Mouse (Mus musculus) layer of hippocampus, adult 2 months (tissue): ENCODE results near the gene Cenpv. TPM values are rescaled to one million over a fixed set of nuclear protein-coding genes. Genes with fewer than 3 reads are reported as not detected.

Source experiments
- DNase-seq, 2 experiments: peaks; one replicate each; pipeline ENCODE4 v3.0.0; 2022; ENCODE audit warnings: low spot score in 2 of 2
- H3K27ac ChIP-seq: fragments of 200-600 bp; 2 replicates; pipeline ENCODE4 v1.8.1; 2022
- H3K4me3 ChIP-seq: fragments of 200-600 bp; 2 replicates; pipeline ENCODE4 v1.8.1; 2022; ENCODE audit warnings: mild to moderate bottlenecking
- CTCF ChIP-seq: fragments of 200-600 bp; conservative IDR thresholded peaks from 2 replicates; pipeline ENCODE4 v1.8.1; 2022; ENCODE audit warnings: antibody characterized with exemption, mild to moderate bottlenecking, moderate library complexity
- total RNA-seq, 2 experiments: library from RNA; stranded (reverse); gene quantifications; 2 replicates each; pipeline ENCODE4 v1.2.3; 2021

Cenpv gene
- total RNA-seq, 2 experiments from 2014 or later: 36.3 to 43.2 TPM

- H3K27ac ChIP-seq: peak overlapping the region; percentile 99
- peak; percentile 30 to 38 for DNase-seq
- H3K4me3 ChIP-seq: peak overlapping the region; percentile 72
- no peak for TF ChIP-seq CTCF
Measured at GRCm38 (mm10) chr11:62550227-62550685, 11.2 kb upstream of the Cenpv start.

GRCm38 (mm10) chr11:62549782-62550181 lies 10.7 kb upstream of the Cenpv start:
- H3K4me3 ChIP-seq: peak overlapping the region; percentile 72
- TF ChIP-seq CTCF: 0 out of 2 replicates have a peak, but pooled peaks have one; percentile 4
- H3K27ac ChIP-seq: peak overlapping the region; percentile 99
- peak; percentile 32 to 51 for DNase-seq

- TF ChIP-seq CTCF: no peak
- DNase-seq: no peak
- no peak overlapping the region for H3K4me3 ChIP-seq
- no peak overlapping the region for H3K27ac ChIP-seq
Measured at GRCm38 (mm10) chr11:62543991-62544390, 4.9 kb upstream of the Cenpv start.

- no peak for DNase-seq
- Histone ChIP-seq H3K4me3 (no peak overlapping the region), H3K27ac (no peak overlapping the region)
- no peak for TF ChIP-seq CTCF
Measured at GRCm38 (mm10) chr11:62541581-62541980, 2.5 kb upstream of the Cenpv start.

- TF ChIP-seq CTCF: no peak
- H3K27ac ChIP-seq: no peak overlapping the region
- DNase-seq: no peak
- no peak overlapping the region for H3K4me3 ChIP-seq
Measured at GRCm38 (mm10) chr11:62540969-62541368, 1.9 kb upstream of the Cenpv start.

GRCm38 (mm10) chr11:62540167-62540566 lies 1.1 kb upstream of the Cenpv start:
- Histone ChIP-seq H3K4me3 (no peak overlapping the region), H3K27ac (no peak overlapping the region; the same call in 1 of the 2 replicates)
- no peak for TF ChIP-seq CTCF
- no peak for DNase-seq

GRCm38 (mm10) chr11:62538321-62539088 lies 556 bp downstream of the Cenpv start:
- DNase-seq: no peak
- peak overlapping the region; percentile 93 for H3K27ac ChIP-seq
- no peak for TF ChIP-seq CTCF
- peak overlapping the region; percentile 88 for H3K4me3 ChIP-seq

- no peak for DNase-seq
- TF ChIP-seq CTCF: no peak
- peak overlapping the region; percentile 88 for H3K4me3 ChIP-seq
- no peak overlapping the region for H3K27ac ChIP-seq
Measured at GRCm38 (mm10) chr11:62537590-62537989, 1.5 kb downstream of the Cenpv start.

GRCm38 (mm10) chr11:62537089-62537488 lies 2.0 kb downstream of the Cenpv start:
- no peak for DNase-seq
- H3K4me3 ChIP-seq: no peak overlapping the region; the same call in 1 of the 2 replicates
- no peak overlapping the region for H3K27ac ChIP-seq
- TF ChIP-seq CTCF: no peak

GRCm38 (mm10) chr11:62522283-62522682 lies 16.8 kb downstream of the Cenpv start:
- DNase-seq: no peak
- no peak overlapping the region for H3K27ac ChIP-seq
- no peak for TF ChIP-seq CTCF
- H3K4me3 ChIP-seq: no peak overlapping the region

GRCm38 (mm10) chr11:62518991-62519390 lies 20.1 kb downstream of the Cenpv start:
- no peak for DNase-seq
- Histone ChIP-seq H3K27ac (peak overlapping the region; percentile 50), H3K4me3 (no peak overlapping the region)
- no peak for TF ChIP-seq CTCF

- no peak overlapping the region for H3K4me3 ChIP-seq
- DNase-seq: no peak
- no peak overlapping the region for H3K27ac ChIP-seq
- no peak for TF ChIP-seq CTCF
Measured at GRCm38 (mm10) chr11:62513311-62513710, 25.8 kb downstream of the Cenpv start.

- no peak for TF ChIP-seq CTCF
- no peak for DNase-seq
- Histone ChIP-seq H3K27ac (no peak overlapping the region), H3K4me3 (no peak overlapping the region)
Measured at GRCm38 (mm10) chr11:62512529-62513080, 26.5 kb downstream of the Cenpv start.

GRCm38 (mm10) chr11:62511444-62512202 lies 27.4 kb downstream of the Cenpv start:
- no peak overlapping the region for H3K4me3 ChIP-seq
- H3K27ac ChIP-seq: no peak overlapping the region
- no peak for TF ChIP-seq CTCF
- DNase-seq: no peak
